Mouse (Mus musculus) kidney, adult 2 months (tissue): ENCODE measurements around the gene Cygb.

Experiments
- CTCF ChIP-seq: fragments of 200-500 bp; conservative IDR thresholded peaks from 2 replicates; pipeline ENCODE4 v1.5.1; 2011; ENCODE audit warnings: low read depth, mild to moderate bottlenecking, control low read depth, low read length, moderate library complexity, mixed read lengths; ENCODE audit not compliant: insufficient read depth, insufficient read length
- POLR2A ChIP-seq: fragments of 200-500 bp; IDR thresholded peaks from one replicate; pipeline ENCODE4 v1.6.1; 2011; ENCODE audit warnings: low read depth, low read length, control low read depth

- TF ChIP-seq POLR2A: no peak
- TF ChIP-seq CTCF: peak; percentile 51
Observed at GRCm38 (mm10) chr11:116641168-116641567, 12.9 kb downstream of the Cygb start.
